Comparison of ENCODE assay signal across 8 mouse cellular contexts in genomic region chr17:45556514-45557245, GRCm38 (mm10). TPM values are rescaled to one million over a fixed set of nuclear protein-coding genes. Genes with fewer than 3 reads are reported as not detected.
DNase-seq lines count a peak whose midpoint lies in the region; ATAC-seq and TF ChIP-seq lines count a peak whose summit lies in the region.

No protein-coding gene starts in this region.

- TF ChIP-seq CTCF in lung, postnatal 0 days (IDR thresholded peaks at IDR 0.05), result no peak
- TF ChIP-seq CTCF in liver, embryonic 14.5 days (IDR thresholded peaks at IDR 0.05; ENCODE audit: low read depth), result no peak
- no peak for TF ChIP-seq CTCF in stomach, postnatal 0 days (IDR thresholded peaks at IDR 0.05; ENCODE audit: low read depth)

- no peaks in the 10 kb centered on the region for H3K9me3 ChIP-seq in lung, postnatal 0 days (ENCODE audit: low read length)
- H3K9me3 ChIP-seq in forebrain, embryonic 16.5 days (ENCODE audit: control insufficient read depth, low read length), result no peaks in the 10 kb centered on the region
- no peaks in the 10 kb centered on the region for H3K9me3 ChIP-seq in liver, embryonic 14.5 days (ENCODE audit: control insufficient read depth, low read length)
- H3K9me3 ChIP-seq in stomach, postnatal 0 days (ENCODE audit: control insufficient read depth, low read length), result no peaks in the 10 kb centered on the region

- H3K9ac ChIP-seq in lung, postnatal 0 days (replicated peaks; ENCODE audit: low read depth), result no peak overlapping the region
- H3K9ac ChIP-seq in forebrain, embryonic 16.5 days (replicated peaks; ENCODE audit: low read depth, low read length), result no peak overlapping the region
- no peak overlapping the region for H3K9ac ChIP-seq in liver, embryonic 14.5 days (replicated peaks)
- H3K9ac ChIP-seq in stomach, postnatal 0 days (ENCODE audit: low read length), result no peak overlapping the region

- no peaks in the 10 kb centered on the region for H3K36me3 ChIP-seq in lung, postnatal 0 days (ENCODE audit: insufficient read depth, low read length)
- H3K36me3 ChIP-seq in forebrain, embryonic 16.5 days (ENCODE audit: control insufficient read depth, insufficient read depth), result no peaks in the 10 kb centered on the region
- no peaks in the 10 kb centered on the region for H3K36me3 ChIP-seq in liver, embryonic 14.5 days (replicated peaks; ENCODE audit: control insufficient read depth, insufficient read depth, low read depth)
- no peaks in the 10 kb centered on the region for H3K36me3 ChIP-seq in stomach, postnatal 0 days (ENCODE audit: control insufficient read depth, insufficient read depth, low read length)

- DNase-seq in lung, postnatal 0 days (ENCODE audit: low spot score), result no peak
- DNase-seq in lung, postnatal 10 days, result no peak
- no peak for DNase-seq in liver, embryonic 14.5 days (ENCODE audit: low read depth in 3 of 3, low spot score in 3 of 3)
- no peak for DNase-seq in stomach, postnatal 0 days (ENCODE audit: low spot score)
- no peak for DNase-seq in right cerebral cortex, postnatal 14 days
- DNase-seq in embryo, embryonic 9.5 days (ENCODE audit: extremely low spot score), result no peak
- DNase-seq in right cerebral cortex, adult 2 months (ENCODE audit: low spot score in 2 of 2), result no peak

- H3K4me1 ChIP-seq in lung, postnatal 0 days (ENCODE audit: insufficient read depth, low read depth, low read length), result peaks cover 9% of the 10 kb centered on the region
- peaks cover 11% of the 10 kb centered on the region for H3K4me1 ChIP-seq in forebrain, embryonic 16.5 days (replicated peaks; ENCODE audit: control insufficient read depth, insufficient read depth, low read length)
- H3K4me1 ChIP-seq in liver, embryonic 14.5 days (replicated peaks; ENCODE audit: control insufficient read depth in 2 of 2, insufficient read depth in 2 of 2, low read length in 1 of 2), result peaks cover 0 to 13% of the 10 kb centered on the region in 2 experiments; a peak in 3 of 4 replicates
- peaks cover 3% of the 10 kb centered on the region; the same call in 1 of the 2 replicates for H3K4me1 ChIP-seq in stomach, postnatal 0 days (replicated peaks; ENCODE audit: control insufficient read depth, insufficient read depth)

- H3K4me3 ChIP-seq in lung, postnatal 0 days (ENCODE audit: low read depth, low read length), result peak overlapping the region; percentile 51; the same call in 1 of the 2 replicates
- no peak overlapping the region; the same call in 1 of the 2 replicates for H3K4me3 ChIP-seq in forebrain, embryonic 16.5 days (replicated peaks; ENCODE audit: low read length)
- H3K4me3 ChIP-seq in liver, embryonic 14.5 days (ENCODE audit: insufficient read depth in 1 of 2, low read depth in 2 of 2, low read length in 2 of 2), result peak overlapping the region; percentile 62 to 68; a peak in 3 of 4 replicates
- H3K4me3 ChIP-seq in stomach, postnatal 0 days (ENCODE audit: low read depth, low read length), result peak overlapping the region; percentile 58

- ATAC-seq in lung, postnatal 0 days, result no peak
- ATAC-seq in forebrain, embryonic 16.5 days, result no peak
- ATAC-seq in liver, embryonic 14.5 days (ENCODE audit: insufficient read depth), result no peak
- ATAC-seq in stomach, postnatal 0 days (ENCODE audit: low FRiP score, low TSS enrichment), result no peak

- TF ChIP-seq EP300 in lung, postnatal 0 days (IDR thresholded peaks at IDR 0.05), result no peak
- no peak for TF ChIP-seq EP300 in liver, embryonic 14.5 days (IDR thresholded peaks at IDR 0.05; ENCODE audit: low read depth)
- no peak for TF ChIP-seq EP300 in stomach, postnatal 0 days (optimal IDR thresholded peaks at IDR 0.05)

- H3K27ac ChIP-seq in lung, postnatal 0 days (ENCODE audit: low read length), result no peak overlapping the region
- no peak overlapping the region for H3K27ac ChIP-seq in forebrain, embryonic 16.5 days (ENCODE audit: low read length)
- H3K27ac ChIP-seq in liver, embryonic 14.5 days, result no peak overlapping the region
- no peak overlapping the region for H3K27ac ChIP-seq in stomach, postnatal 0 days (replicated peaks)

- no peaks in the 10 kb centered on the region for H3K27me3 ChIP-seq in lung, postnatal 0 days (replicated peaks; ENCODE audit: insufficient read depth, low read length)
- peaks cover 6% of the 10 kb centered on the region; the same call in 1 of the 2 replicates for H3K27me3 ChIP-seq in forebrain, embryonic 16.5 days (replicated peaks; ENCODE audit: control insufficient read depth, insufficient read depth, low read length)
- peaks cover 17% of the 10 kb centered on the region for H3K27me3 ChIP-seq in liver, embryonic 14.5 days (ENCODE audit: control insufficient read depth, insufficient read depth, low read length)
- no peaks in the 10 kb centered on the region for H3K27me3 ChIP-seq in stomach, postnatal 0 days (ENCODE audit: control insufficient read depth, insufficient read depth, low read length)

- 68% methylated on average over 3 of the region's 3 CpGs for WGBS in lung, postnatal 0 days
- 71% methylated on average over 3 of the region's 3 CpGs for whole genome bisulfite sequencing in forebrain, embryonic 16.5 days
- 34% methylated on average over 3 of the region's 3 CpGs for WGBS in liver, embryonic 14.5 days (ENCODE audit: insufficient replicate concordance)
- WGBS in stomach, postnatal 0 days, result 66% methylated on average over 3 of the region's 3 CpGs

- peak overlapping the region; percentile 96 for H3K4me2 ChIP-seq in lung, postnatal 0 days (replicated peaks; ENCODE audit: low read depth, low read length)
- peak overlapping the region; percentile 94 for H3K4me2 ChIP-seq in forebrain, embryonic 16.5 days (ENCODE audit: low read length)
- H3K4me2 ChIP-seq in liver, embryonic 14.5 days (ENCODE audit: low read depth), result peak overlapping the region; percentile 87
- peak overlapping the region; percentile 73 for H3K4me2 ChIP-seq in stomach, postnatal 0 days (replicated peaks; ENCODE audit: low read depth)

RNA-seq across cellular contexts. Expression of gene Nfkbie, which starts 1.2 kb away (rescaled TPM):
- polyA plus RNA-seq in lung, postnatal 0 days (2015; fragmentation: Nextera tagmentation; extraction: Ambion mirVana), result 2.4 and 5.0 TPM in 2 replicates
- 3.9 and 5.0 TPM in 2 replicates for polyA plus RNA-seq in forebrain, embryonic 16.5 days (2015; fragmentation: Nextera tagmentation; extraction: Ambion mirVana)
- 0.62 and 0.65 TPM in 2 replicates for polyA plus RNA-seq in liver, embryonic 14.5 days (2012; rRNA removed)
- polyA plus RNA-seq in liver, embryonic 14.5 days (2014; fragmentation: Nextera tagmentation; extraction: Ambion mirVana), result 0.66 TPM in 2 replicates
- polyA plus RNA-seq in stomach, postnatal 0 days (2015; fragmentation: Nextera tagmentation; extraction: Ambion mirVana), result 1.6 and 2.0 TPM in 2 replicates

RNA-seq across cellular contexts. Expression of gene Slc35b2, which starts 7.0 kb away (rescaled TPM):
- polyA plus RNA-seq in lung, postnatal 0 days (2015; fragmentation: Nextera tagmentation; extraction: Ambion mirVana), result 84.8 and 85.1 TPM in 2 replicates
- 91.5 and 93.3 TPM in 2 replicates for polyA plus RNA-seq in forebrain, embryonic 16.5 days (2015; fragmentation: Nextera tagmentation; extraction: Ambion mirVana)
- polyA plus RNA-seq in liver, embryonic 14.5 days (2012; rRNA removed), result 27.6 and 29.9 TPM in 2 replicates
- 44.8 and 46.4 TPM in 2 replicates for polyA plus RNA-seq in liver, embryonic 14.5 days (2014; fragmentation: Nextera tagmentation; extraction: Ambion mirVana)
- 72.7 and 76.8 TPM in 2 replicates for polyA plus RNA-seq in stomach, postnatal 0 days (2015; fragmentation: Nextera tagmentation; extraction: Ambion mirVana)

RNA-seq across cellular contexts. Expression of gene Tmem151b, which starts 7.2 kb away (rescaled TPM):
- 0.07 and 0.12 TPM in 2 replicates for polyA plus RNA-seq in lung, postnatal 0 days (2015; fragmentation: Nextera tagmentation; extraction: Ambion mirVana)
- polyA plus RNA-seq in forebrain, embryonic 16.5 days (2015; fragmentation: Nextera tagmentation; extraction: Ambion mirVana), result 37.4 and 41.3 TPM in 2 replicates
- 0.08 and 0.13 TPM in 2 replicates for polyA plus RNA-seq in liver, embryonic 14.5 days (2012; rRNA removed)
- polyA plus RNA-seq in liver, embryonic 14.5 days (2014; fragmentation: Nextera tagmentation; extraction: Ambion mirVana), result 0.06 TPM in 1 of 2 replicates, not detected in the other
- 0.41 and 0.63 TPM in 2 replicates for polyA plus RNA-seq in stomach, postnatal 0 days (2015; fragmentation: Nextera tagmentation; extraction: Ambion mirVana)

RNA-seq across cellular contexts. Expression of gene Hsp90ab1, which starts 16.4 kb away (rescaled TPM):
- polyA plus RNA-seq in lung, postnatal 0 days (2015; fragmentation: Nextera tagmentation; extraction: Ambion mirVana), result 607 and 696 TPM in 2 replicates
- 1,528 and 1,563 TPM in 2 replicates for polyA plus RNA-seq in forebrain, embryonic 16.5 days (2015; fragmentation: Nextera tagmentation; extraction: Ambion mirVana)
- polyA plus RNA-seq in liver, embryonic 14.5 days (2012; rRNA removed), result 287 and 369 TPM in 2 replicates
- 531 and 582 TPM in 2 replicates for polyA plus RNA-seq in liver, embryonic 14.5 days (2014; fragmentation: Nextera tagmentation; extraction: Ambion mirVana)
- 715 and 750 TPM in 2 replicates for polyA plus RNA-seq in stomach, postnatal 0 days (2015; fragmentation: Nextera tagmentation; extraction: Ambion mirVana)

RNA-seq across cellular contexts. Expression of gene Tcte1, which starts 33.4 kb away (rescaled TPM):
- polyA plus RNA-seq in lung, postnatal 0 days (2015; fragmentation: Nextera tagmentation; extraction: Ambion mirVana), result 2.7 and 2.8 TPM in 2 replicates
- polyA plus RNA-seq in forebrain, embryonic 16.5 days (2015; fragmentation: Nextera tagmentation; extraction: Ambion mirVana), result 4.7 and 4.8 TPM in 2 replicates
- polyA plus RNA-seq in liver, embryonic 14.5 days (2012; rRNA removed), result not detected in 2 replicates
- not detected in 2 replicates for polyA plus RNA-seq in liver, embryonic 14.5 days (2014; fragmentation: Nextera tagmentation; extraction: Ambion mirVana)
- polyA plus RNA-seq in stomach, postnatal 0 days (2015; fragmentation: Nextera tagmentation; extraction: Ambion mirVana), result 0.04 and 0.13 TPM in 2 replicates

Comparison
In these comparisons a context has a peak if more than half of its experiments do, and no peak if none do; other contexts are left out.
1. RNA of gene Tmem151b, which starts 7.2 kb away (polyA plus RNA-seq): 37.4 to 41.3 TPM in forebrain, embryonic 16.5 days; 0.41 to 0.63 TPM in stomach, postnatal 0 days, 0.06 to 0.13 TPM in liver, embryonic 14.5 days and 0.07 to 0.12 TPM in lung, postnatal 0 days; every median in the first group is over 10 times any median in the second.
2. Peak in every context shown above with its lines, with median percentiles within 50 percentile points of each other: H3K4me2 ChIP-seq.